Mouse (Mus musculus) lung, embryonic 16.5 days (tissue): ENCODE data around the gene Sod2. TPM values are rescaled to one million over a fixed set of nuclear protein-coding genes. Genes with fewer than 3 reads are reported as not detected.
"Not testable (repeated sequence)": the region's sequence is repeated elsewhere in the genome, so short reads cannot be mapped to it uniquely, and the experiment has no call there.

Experiments
- ATAC-seq: fragments of 200-750 bp; cut with Nextera tagmentation; 2 replicates; pipeline ENCODE4 v1.8.0; 2017; ENCODE audit warnings: low read depth, mild to moderate bottlenecking, moderate library complexity
- H3K27ac ChIP-seq: fragments of 300-500 bp; sonication (generic); 2 replicates; pipeline ENCODE4 v1.5.1; 2014; ENCODE audit warnings: mild to moderate bottlenecking, control low read depth, low read length
- H3K27me3 ChIP-seq: fragments of 300-500 bp; sonication (generic); 2 replicates; pipeline ENCODE4 v1.6.1; 2014; ENCODE audit warnings: low read depth, low read length, mixed read lengths; ENCODE audit not compliant: control insufficient read depth, insufficient read depth
- H3K36me3 ChIP-seq: fragments of 300-500 bp; sonication (generic); 2 replicates; pipeline ENCODE4 v1.6.1; 2014; ENCODE audit warnings: low read length; ENCODE audit not compliant: control insufficient read depth, insufficient read depth
- H3K4me1 ChIP-seq: fragments of 300-500 bp; sonication (generic); replicated peaks from 2 replicates; pipeline ENCODE4 v1.6.1; 2014; ENCODE audit warnings: low read length, mixed read lengths; ENCODE audit not compliant: control insufficient read depth, insufficient read depth
- H3K4me2 ChIP-seq: fragments of 300-500 bp; sonication (generic); 2 replicates; pipeline ENCODE4 v1.6.1; 2014; ENCODE audit warnings: low read depth, low read length, control low read depth
- H3K4me3 ChIP-seq: fragments of 300-500 bp; sonication (generic); 2 replicates; pipeline ENCODE4 v1.5.1; 2014; ENCODE audit warnings: mild to moderate bottlenecking, low read length, control low read depth
- H3K9ac ChIP-seq: fragments of 300-500 bp; sonication (generic); 2 replicates; pipeline ENCODE4 v1.6.1; 2014; ENCODE audit warnings: low read length, control low read depth
- H3K9me3 ChIP-seq: fragments of 300-500 bp; sonication (generic); 2 replicates; pipeline ENCODE4 v1.6.1; 2016; ENCODE audit warnings: low read length; ENCODE audit not compliant: control insufficient read depth
- WGBS: fragments of 180-500 bp; shearing (Covaris S2); extraction: QIAGEN DNeasy Blood & Tissue Kit; methylation state at CpG from one replicate; pipeline ENCODE4 v1.1.7; 2014; 5-methylcytosine and 5-hydroxymethylcytosine counted together
- polyA plus RNA-seq: library from polyadenylated mRNA; unstranded; fragments of >200 nt; fragmentation: Nextera tagmentation; extraction: Ambion mirVana; gene quantifications from 2 replicates; pipeline ENCODE4 v1.2.1, GENCODE M21; 2015

Sod2 gene
- polyA plus RNA-seq, 1 experiment from 2014 or later, result 102 TPM

DNA sequence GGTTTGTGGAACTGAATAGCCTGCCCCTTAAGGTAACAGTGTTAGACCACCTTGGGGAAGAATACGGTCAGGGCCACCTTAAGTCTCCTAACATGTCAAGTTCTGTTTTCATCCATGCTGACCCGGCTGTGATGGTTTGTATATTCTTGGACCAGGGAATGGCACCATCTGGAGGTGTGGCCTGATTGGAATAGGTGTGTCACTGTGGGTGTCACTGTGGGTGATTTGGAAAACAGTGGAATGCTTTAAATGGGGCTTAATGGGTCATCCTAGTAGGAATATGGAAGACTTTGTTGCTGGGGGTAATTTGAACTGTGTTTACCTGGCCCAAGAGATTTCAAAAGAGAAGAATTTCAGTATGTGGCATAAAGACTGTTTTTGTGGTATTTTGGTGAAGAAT, 2.2 kb upstream of the Sod2 start:
- H3K27ac ChIP-seq, H3K4me3 ChIP-seq, H3K9ac ChIP-seq, H3K36me3 ChIP-seq, H3K9me3 ChIP-seq, ATAC-seq, H3K27me3 ChIP-seq, H3K4me2 ChIP-seq: not testable (repeated sequence)
- WGBS, result 56% methylated on average over 2 of the region's 2 CpGs
- peaks cover 13% of the 10 kb centered on the region for H3K4me1 ChIP-seq

DNA sequence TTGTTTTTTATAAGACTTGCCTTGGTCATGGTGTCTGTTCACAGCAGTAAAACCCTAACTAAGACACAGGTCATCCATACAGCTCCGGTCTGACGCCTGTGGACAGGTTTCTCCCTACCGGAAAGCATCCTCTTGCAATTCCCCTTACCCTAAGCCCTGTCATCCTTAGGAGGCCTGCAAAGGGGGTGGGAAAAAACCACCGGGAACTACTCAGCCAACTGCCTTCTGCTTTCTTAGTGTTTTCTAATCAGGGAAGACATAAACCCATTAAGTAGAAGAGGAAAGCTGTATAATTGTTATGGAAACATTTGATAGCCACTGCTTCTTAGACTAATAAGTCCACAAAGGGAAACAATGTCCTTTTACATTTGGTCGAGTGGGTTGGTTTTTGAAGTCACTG, 338 bp downstream of the Sod2 start:
- peak overlapping the region; percentile 76; the same call in 1 of the 2 replicates for H3K27ac ChIP-seq
- H3K27me3 ChIP-seq, result no peaks in the 10 kb centered on the region
- peak overlapping the region; percentile 70 for H3K9ac ChIP-seq
- peaks cover 3% of the 10 kb centered on the region; the same call in 1 of the 2 replicates for H3K36me3 ChIP-seq
- H3K4me3 ChIP-seq, result peak overlapping the region; percentile 69
- H3K4me1 ChIP-seq, result peaks cover 13% of the 10 kb centered on the region
- no peak for ATAC-seq
- no peaks in the 10 kb centered on the region for H3K9me3 ChIP-seq
- peak overlapping the region; percentile 82 for H3K4me2 ChIP-seq
- 54% methylated on average over 5 of the region's 5 CpGs for WGBS

DNA sequence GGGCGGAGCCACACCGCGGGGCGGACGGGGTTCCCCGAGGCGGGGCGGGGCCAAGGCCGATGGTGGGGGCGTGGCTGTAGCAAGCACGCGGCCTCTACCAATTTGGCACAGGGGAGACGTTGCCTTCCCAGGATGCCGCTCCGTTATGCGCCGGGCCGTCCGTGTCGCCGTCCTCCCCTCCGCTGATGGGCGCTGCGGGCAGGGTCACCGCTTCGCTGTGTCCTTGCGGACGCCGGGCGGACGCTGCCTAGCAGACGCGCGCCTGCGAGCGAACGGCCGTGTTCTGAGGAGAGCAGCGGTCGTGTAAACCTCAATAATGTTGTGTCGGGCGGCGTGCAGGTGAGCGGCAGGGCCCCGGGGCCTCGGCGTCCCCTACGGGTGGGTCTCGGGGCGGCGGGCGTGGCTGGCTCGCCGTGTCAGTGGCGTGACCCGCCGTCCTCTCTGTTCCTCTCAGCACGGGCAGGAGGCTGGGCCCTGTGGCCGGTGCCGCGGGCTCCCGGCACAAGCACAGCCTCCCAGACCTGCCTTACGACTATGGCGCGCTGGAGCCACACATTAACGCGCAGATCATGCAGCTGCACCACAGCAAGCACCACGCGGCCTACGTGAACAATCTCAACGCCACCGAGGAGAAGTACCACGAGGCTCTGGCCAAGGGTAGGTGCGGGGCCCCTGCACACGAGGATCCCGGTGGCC, 1.2 kb downstream of the Sod2 start:
- Histone ChIP-seq H3K36me3 (peaks cover 6% of the 10 kb centered on the region; the same call in 1 of the 2 replicates), H3K27ac (peak overlapping the region; percentile 85), H3K4me3 (peak overlapping the region; percentile 69), H3K9ac (peak overlapping the region; percentile 76), H3K9me3 (no peaks in the 10 kb centered on the region), H3K27me3 (no peaks in the 10 kb centered on the region), H3K4me1 (peaks cover 13% of the 10 kb centered on the region), H3K4me2 (peak overlapping the region; percentile 82)
- WGBS, result under 1% methylated on average over 62 of the region's 76 CpGs
- peak; percentile 99 for ATAC-seq

DNA sequence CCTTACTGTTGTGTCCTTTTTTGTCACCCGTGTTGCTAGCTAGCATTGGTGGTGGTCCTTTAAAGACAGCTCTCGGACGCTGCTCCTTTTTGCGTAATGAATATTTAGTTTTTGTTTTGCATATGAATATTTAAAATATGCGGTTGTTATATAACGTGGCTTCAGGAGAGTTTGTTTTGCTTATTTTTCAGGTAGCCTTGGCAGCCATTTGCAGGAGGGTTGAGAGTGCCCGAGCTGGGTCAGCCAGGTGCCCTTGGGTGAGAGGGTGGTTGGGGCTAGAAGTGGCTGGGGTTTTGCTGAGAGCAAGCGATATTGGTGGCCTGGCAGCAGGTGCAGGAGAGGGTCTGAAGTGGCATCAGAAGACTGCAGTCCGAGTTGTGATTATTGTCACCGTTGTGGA, 1.9 kb downstream of the Sod2 start:
- Histone ChIP-seq H3K4me1 (peaks cover 13% of the 10 kb centered on the region), H3K27ac (peak overlapping the region; percentile 85; the same call in 1 of the 2 replicates), H3K9ac (peak overlapping the region; percentile 76), H3K36me3 (peaks cover 11% of the 10 kb centered on the region), H3K4me3 (peak overlapping the region; percentile 69), H3K27me3 (no peaks in the 10 kb centered on the region), H3K9me3 (no peaks in the 10 kb centered on the region), H3K4me2 (peak overlapping the region; percentile 76)
- WGBS, result 2% methylated on average over 10 of the region's 10 CpGs
- ATAC-seq, result no peak

DNA sequence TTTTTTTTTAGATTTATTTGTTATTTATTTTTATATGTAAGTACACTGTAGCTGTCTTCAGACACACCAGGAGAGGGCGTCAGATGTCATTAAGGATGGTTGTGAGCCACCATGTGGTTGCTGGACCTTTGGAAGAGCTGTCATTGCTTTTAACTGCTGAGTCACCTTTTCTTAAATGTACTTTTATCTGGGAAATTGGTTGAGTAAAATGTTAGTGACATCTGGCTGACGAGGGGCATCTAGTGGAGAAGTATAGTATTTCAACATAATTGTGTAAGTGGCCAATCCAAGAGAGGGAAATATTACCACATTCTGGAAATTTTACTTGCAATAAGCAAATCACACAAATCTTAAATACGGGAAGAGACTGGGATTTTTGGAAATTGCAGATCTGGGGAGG, 3.2 kb downstream of the Sod2 start:
- no peaks in the 10 kb centered on the region for H3K27me3 ChIP-seq
- H3K4me2 ChIP-seq, result no peak overlapping the region
- H3K27ac ChIP-seq, result no peak overlapping the region
- H3K36me3 ChIP-seq, result peaks cover 19% of the 10 kb centered on the region
- H3K4me1 ChIP-seq, result peaks cover 13% of the 10 kb centered on the region
- ATAC-seq, result no peak; the same call in 1 of the 2 replicates
- no peak overlapping the region for H3K4me3 ChIP-seq
- H3K9me3 ChIP-seq, result no peaks in the 10 kb centered on the region
- no peak overlapping the region for H3K9ac ChIP-seq
- WGBS, result 15% methylated on average over 3 of the region's 3 CpGs

DNA sequence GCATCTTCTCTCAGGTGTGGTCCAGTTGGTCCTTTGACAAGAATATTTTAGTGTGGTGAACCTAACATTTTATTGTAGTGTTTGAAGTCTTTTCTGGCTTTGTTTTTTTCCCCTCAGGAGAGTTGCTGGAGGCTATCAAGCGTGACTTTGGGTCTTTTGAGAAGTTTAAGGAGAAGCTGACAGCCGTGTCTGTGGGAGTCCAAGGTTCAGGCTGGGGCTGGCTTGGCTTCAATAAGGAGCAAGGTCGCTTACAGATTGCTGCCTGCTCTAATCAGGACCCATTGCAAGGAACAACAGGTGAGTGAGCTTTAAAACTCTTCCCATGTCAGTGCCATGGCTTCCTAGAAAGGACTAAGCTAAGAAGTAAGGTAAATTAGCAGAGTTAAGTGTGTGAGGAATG, 6.7 kb downstream of the Sod2 start:
- no peaks in the 10 kb centered on the region for H3K9me3 ChIP-seq
- H3K27ac ChIP-seq, result no peak overlapping the region
- peaks cover 25% of the 10 kb centered on the region for H3K36me3 ChIP-seq
- no peak overlapping the region for H3K4me3 ChIP-seq
- H3K9ac ChIP-seq, result no peak overlapping the region
- no peak for ATAC-seq
- WGBS, result 85% methylated on average over 3 of the region's 3 CpGs
- H3K4me1 ChIP-seq, result peaks cover 8% of the 10 kb centered on the region
- H3K27me3 ChIP-seq, result no peaks in the 10 kb centered on the region
- H3K4me2 ChIP-seq, result no peak overlapping the region

DNA sequence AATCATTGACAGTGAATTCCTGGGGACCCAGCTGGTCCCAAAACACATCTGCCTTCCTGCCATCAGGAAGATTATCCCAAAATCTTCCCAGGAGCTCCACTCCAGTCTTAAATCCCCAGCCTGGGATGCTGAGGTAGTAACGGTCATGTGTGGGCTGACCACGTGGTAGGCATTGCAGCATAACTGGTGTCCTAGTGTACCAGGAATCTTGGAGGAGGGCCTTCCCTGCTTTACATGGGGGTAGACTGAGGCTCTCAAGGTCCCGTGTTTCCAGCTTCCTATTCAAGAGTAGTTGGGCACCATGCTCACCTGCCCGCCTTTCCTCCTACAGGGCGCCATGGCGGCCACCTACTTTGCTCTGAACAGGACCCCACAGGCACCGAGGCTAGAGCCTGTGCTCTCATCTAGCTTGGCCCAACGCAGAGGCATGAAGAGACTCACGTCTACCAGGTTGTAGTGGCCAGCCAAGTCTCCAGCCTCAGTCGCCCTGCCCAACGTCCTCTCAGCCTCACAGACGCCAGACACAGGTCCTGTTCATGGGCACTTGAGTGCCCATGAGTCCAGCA, 30.1 kb downstream of the Sod2 start:
- not testable (repeated sequence) for H3K4me3 ChIP-seq, H3K27me3 ChIP-seq, H3K9me3 ChIP-seq, H3K9ac ChIP-seq, H3K4me2 ChIP-seq, H3K4me1 ChIP-seq, H3K27ac ChIP-seq, ATAC-seq, H3K36me3 ChIP-seq
- 76% methylated on average over 4 of the region's 12 CpGs for WGBS

DNA sequence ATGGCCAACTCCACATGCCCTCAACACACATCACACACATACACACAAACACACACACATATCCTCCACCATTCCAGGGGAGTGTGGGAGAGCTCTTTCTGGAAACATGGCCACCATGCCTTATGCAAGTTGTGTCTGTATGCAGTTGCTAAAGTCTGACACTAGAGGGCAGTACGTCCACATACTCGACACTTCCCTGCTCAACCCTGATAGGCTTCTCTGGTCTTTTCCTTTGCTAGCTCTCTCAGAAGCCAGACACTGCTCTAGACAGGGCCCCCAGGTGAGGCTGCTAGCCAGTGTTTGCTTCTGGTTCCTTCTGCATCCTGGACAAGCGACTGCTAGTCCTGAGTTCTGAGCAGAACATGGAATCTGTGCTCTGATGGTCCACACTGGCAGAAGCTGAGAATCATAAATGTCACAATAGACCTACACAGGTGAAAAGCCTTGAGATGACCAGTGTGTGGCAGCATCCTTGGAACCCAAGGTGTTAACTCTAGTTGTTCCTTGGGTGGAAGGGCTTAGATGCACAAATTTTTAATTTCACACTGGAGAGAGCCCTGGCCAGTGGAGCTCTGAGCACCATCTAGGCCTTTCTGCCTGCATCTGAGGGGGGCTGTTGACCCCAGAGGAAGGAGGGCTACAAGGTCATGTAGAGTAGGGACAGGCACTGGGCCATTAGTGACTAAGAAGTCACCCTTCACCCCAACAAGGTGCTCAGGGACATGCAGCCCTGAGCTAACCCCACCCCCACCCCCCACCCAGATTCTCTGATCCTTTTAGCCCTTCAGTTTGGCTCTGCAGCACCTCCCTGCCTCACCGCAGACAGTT, 37.4 kb downstream of the Sod2 start:
- WGBS, result 6% methylated on average over 3 of the region's 4 CpGs
- not testable (repeated sequence) for H3K4me1 ChIP-seq, H3K4me3 ChIP-seq, H3K36me3 ChIP-seq, H3K9ac ChIP-seq, H3K9me3 ChIP-seq, H3K27me3 ChIP-seq, H3K27ac ChIP-seq, H3K4me2 ChIP-seq
- peak; percentile 64 for ATAC-seq

DNA sequence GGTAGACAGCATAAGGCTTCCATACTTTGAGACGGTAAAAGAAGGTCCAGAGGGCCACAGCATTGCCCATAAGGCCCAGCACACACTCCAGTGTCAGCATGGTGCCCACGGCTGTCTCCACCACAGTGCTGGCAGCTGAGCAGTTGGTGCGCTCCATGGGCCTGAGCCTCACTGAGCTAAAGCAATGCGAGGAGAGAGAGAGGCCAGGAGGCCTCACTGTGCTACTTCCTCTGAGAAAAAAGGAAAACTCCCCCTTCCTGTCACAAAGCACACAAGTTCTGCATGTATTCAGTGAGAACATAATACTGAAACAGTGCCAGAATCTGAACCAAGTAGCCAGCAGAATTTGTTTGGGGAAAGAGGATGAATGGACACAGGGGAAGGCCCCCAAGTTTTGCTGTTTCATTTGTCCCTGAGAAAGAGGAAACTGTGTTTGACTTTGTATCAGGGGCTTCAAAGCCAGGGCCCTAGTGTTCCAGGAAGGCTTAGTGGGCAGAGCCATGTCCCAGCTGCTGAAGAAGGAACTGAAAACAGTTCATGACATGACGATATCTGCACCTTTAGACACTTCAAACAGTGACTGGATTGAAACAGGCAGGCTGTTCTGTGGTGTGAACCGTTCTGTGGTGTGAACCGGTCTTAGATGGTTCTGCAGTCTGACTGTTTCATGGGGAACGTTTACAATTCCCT, 45.6 kb downstream of the Sod2 start, which contains the start of gene Gpr31b:
TSS of gene Gpr31b (minus strand) at position 173 of the 690 bp plus-strand sequence.
- not testable (repeated sequence) for H3K9ac ChIP-seq, H3K9me3 ChIP-seq, H3K27me3 ChIP-seq, H3K4me1 ChIP-seq, H3K4me2 ChIP-seq, H3K36me3 ChIP-seq, H3K27ac ChIP-seq, H3K4me3 ChIP-seq
- no CpG with 5 or more reads among the region's 8 CpGs for WGBS
- peak; percentile 67; the same call in 1 of the 2 replicates for ATAC-seq
